Comparison of ENCODE assay signal across 7 mouse cellular contexts in the genomic region with DNA sequence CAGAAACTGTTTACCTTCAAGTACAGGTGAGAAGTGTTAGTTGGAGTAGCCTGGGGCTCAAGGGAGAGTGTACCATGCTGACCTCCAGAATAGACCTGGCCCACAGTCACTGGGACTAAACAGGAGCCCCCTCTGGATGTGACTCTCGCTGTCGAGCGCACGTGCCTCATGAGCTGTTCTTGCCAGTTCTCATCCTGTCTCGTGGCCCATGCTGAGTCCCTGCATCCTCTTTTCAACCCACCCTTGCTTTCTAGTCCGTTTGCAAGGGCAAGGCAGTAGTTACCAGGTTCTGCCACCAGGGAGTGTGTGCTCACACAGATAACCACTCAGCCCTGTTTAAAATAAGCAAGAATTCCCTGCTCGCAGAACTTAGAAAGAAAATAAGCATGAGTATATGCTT. TPM values are rescaled to one million over a fixed set of nuclear protein-coding genes. Genes with fewer than 3 reads are reported as not detected.
DNase-seq lines count a peak whose midpoint lies in the region; TF ChIP-seq lines count a peak whose summit lies in the region.

No protein-coding gene starts in this region.

- no peaks in the 10 kb centered on the region for H3K36me3 ChIP-seq in testis, adult 2 months (ENCODE audit: control insufficient read depth, insufficient read depth, low read length)

- TF ChIP-seq CTCF in testis, adult 2 months (IDR thresholded peaks at IDR 0.05; ENCODE audit: control insufficient read depth, insufficient read depth, insufficient replicate concordance, low read depth, low read length), result peak; percentile 24; the same call in 1 of the 2 replicates

- DNase-seq in testis, postnatal 14 days (ENCODE audit: low spot score), result no peak
- peak; percentile 80 for DNase-seq in brain, adult 2 months (ENCODE audit: low read depth, low spot score)
- DNase-seq in heart, postnatal 14 days, result peak; percentile 52 to 64
- peak; percentile 53 to 65 for DNase-seq in layer of hippocampus, postnatal 14 days (ENCODE audit: low spot score in 2 of 2)
- peak; percentile 47 for DNase-seq in mesoderm, embryonic 11.5 days (ENCODE audit: low read depth, low spot score)
- DNase-seq in spleen, postnatal 14 days (ENCODE audit: low spot score in 2 of 2), result peak; percentile 22 to 50

- no peaks in the 10 kb centered on the region; the same call in 1 of the 2 replicates for H3K4me1 ChIP-seq in testis, adult 2 months (ENCODE audit: control insufficient read depth, insufficient read depth, low read length)

- H3K27ac ChIP-seq in testis, adult 2 months (ENCODE audit: control insufficient read depth, insufficient read depth, low read depth, low read length), result no peak overlapping the region

- intact Hi-C loops in heart, postnatal 14 days (cut with DNase I), result loop anchor here (2.0 to 10.0 kb wide), 3 partner anchors 148 to 348 kb away; no protein-coding TSS in a partner anchor

- H3K27me3 ChIP-seq in testis, adult 2 months (ENCODE audit: control insufficient read depth, insufficient read depth, low read length), result no peaks in the 10 kb centered on the region

- TF ChIP-seq POLR2A in testis, adult 2 months (IDR thresholded peaks at IDR 0.05; ENCODE audit: control insufficient read depth, low read depth, low read length), result no peak

- no peak overlapping the region for H3K4me3 ChIP-seq in testis, adult 2 months (ENCODE audit: control insufficient read depth, low read depth, low read length)

RNA-seq across cellular contexts. Expression of gene Gpr83, which starts 6.9 kb away (rescaled TPM):
- 0.02 and 0.06 TPM in 2 replicates for polyA plus RNA-seq in testis, adult 2 months (2012; rRNA removed)
- under 1 TPM in 1 of 2 experiments, not detected in 1; 0.07 TPM for total RNA-seq in heart, postnatal 14 days (2021)
- 10 to 100 TPM; 12.1 to 13.3 TPM for total RNA-seq in layer of hippocampus, postnatal 14 days (2021)

RNA-seq across cellular contexts. Expression of gene Izumo1r, which starts 36.8 kb away (rescaled TPM):
- polyA plus RNA-seq in testis, adult 2 months (2012; rRNA removed), result not detected in 2 replicates
- total RNA-seq in heart, postnatal 14 days (2021), result under 1 TPM in 1 of 2 experiments, not detected in 1; 0.39 TPM
- not detected for total RNA-seq in layer of hippocampus, postnatal 14 days (2021)

Comparison
In these comparisons a context has a peak if more than half of its experiments do, and no peak if none do; other contexts are left out.
1. RNA of gene Gpr83, which starts 6.9 kb away (total RNA-seq): 12.1 to 13.3 TPM in layer of hippocampus, postnatal 14 days; 0.07 TPM in heart, postnatal 14 days; every median in the first group is over 10 times any median in the second.